Mouse (Mus musculus) heart, adult 2 months (tissue): ENCODE results near the gene Lyrm2. TPM values are rescaled to one million over a fixed set of nuclear protein-coding genes. Genes with fewer than 3 reads are reported as not detected.

Source experiments
- DNase-seq, 2 experiments: peaks; one replicate each; pipeline ENCODE4 v3.0.0; 2021
- H3K27ac ChIP-seq: fragments of 200-600 bp; 2 replicates; pipeline ENCODE4 v1.8.1; 2022
- H3K27me3 ChIP-seq: fragments of 200-500 bp; 2 replicates; pipeline ENCODE4 v1.6.1; 2012; ENCODE audit warnings: mild to moderate bottlenecking, low read length, inconsistent platforms, mixed read lengths; ENCODE audit not compliant: control insufficient read depth, insufficient read depth
- H3K36me3 ChIP-seq: fragments of 200-500 bp; 2 replicates; pipeline ENCODE4 v1.6.1; 2012; ENCODE audit warnings: low read length, inconsistent platforms; ENCODE audit not compliant: control insufficient read depth, insufficient read depth
- H3K4me1 ChIP-seq: fragments of 200-500 bp; 2 replicates; pipeline ENCODE4 v1.6.1; 2011; ENCODE audit warnings: low read length; ENCODE audit not compliant: control insufficient read depth, insufficient read depth
- H3K4me3 ChIP-seq: fragments of 200-600 bp; 2 replicates; pipeline ENCODE4 v1.8.1; 2022
- H3K79me2 ChIP-seq: fragments of 200-500 bp; replicated peaks from 2 replicates; pipeline ENCODE4 v1.6.1; 2012; ENCODE audit warnings: mild to moderate bottlenecking, inconsistent platforms, low read length, moderate library complexity, mixed read lengths; ENCODE audit not compliant: control insufficient read depth, insufficient read depth
- H3K9ac ChIP-seq: fragments of 200-500 bp; 2 replicates; pipeline ENCODE4 v1.6.1; 2012; ENCODE audit warnings: low read depth, mild to moderate bottlenecking, control low read depth, inconsistent platforms, low read length, mixed read lengths
- CTCF ChIP-seq: fragments of 200-600 bp; IDR thresholded peaks from 2 replicates; pipeline ENCODE4 v1.8.1; 2022; ENCODE audit warnings: antibody characterized with exemption, mild to moderate bottlenecking, moderate library complexity
- EP300 ChIP-seq: fragments of 200-500 bp; IDR thresholded peaks from 2 replicates; pipeline ENCODE4 v1.6.1; 2011; ENCODE audit warnings: low read depth, low read length, control low read depth; ENCODE audit not compliant: insufficient read depth
- POLR2A ChIP-seq: fragments of 200-500 bp; IDR thresholded peaks from 2 replicates; pipeline ENCODE4 v1.6.1; 2011; ENCODE audit warnings: mild to moderate bottlenecking, low read depth, low read length, control low read depth; ENCODE audit not compliant: insufficient read depth
- WGBS: fragments of 180-500 bp; shearing (Covaris S2); methylation state at CpG from one replicate; pipeline ENCODE4 v1.1.7; 2018; 5-methylcytosine and 5-hydroxymethylcytosine counted together
- intact Hi-C: fragments of 180-260 bp; cut with DNase I; formaldehyde crosslinking; loops from one replicate; pipeline ENCODE4 v1.15.1; 2025
- long read RNA-seq: library from polyadenylated mRNA; stranded (forward); transcript quantifications from one replicate; pipeline ENCODE4 v2.0.0, GENCODE M21; 2021
- polyA plus RNA-seq: library from polyadenylated mRNA; depleted of rRNA; stranded (reverse); fragments of >200 nt; gene quantifications from 2 replicates; pipeline ENCODE4 v1.2.3, GENCODE M21; 2012; rRNA removed
- total RNA-seq, 2 experiments: library from RNA; stranded (reverse); gene quantifications; 2 replicates each; pipeline ENCODE4 v1.2.3; 2021

Gene Lyrm2
- 10 to 100 TPM; 34.4 TPM for total RNA-seq
- polyA plus RNA-seq, result 16.1 and 22.2 TPM in 2 replicates
- long read RNA-seq, transcript Lyrm2-201 (3 exons, 465 nt), result major isoform, 17 of 20 reads
- long read RNA-seq, partial matches to known transcripts, result 0 of 20 reads
- long read RNA-seq, other reads (novel, unspliced or antisense), result 2 of 20 reads

DNA sequence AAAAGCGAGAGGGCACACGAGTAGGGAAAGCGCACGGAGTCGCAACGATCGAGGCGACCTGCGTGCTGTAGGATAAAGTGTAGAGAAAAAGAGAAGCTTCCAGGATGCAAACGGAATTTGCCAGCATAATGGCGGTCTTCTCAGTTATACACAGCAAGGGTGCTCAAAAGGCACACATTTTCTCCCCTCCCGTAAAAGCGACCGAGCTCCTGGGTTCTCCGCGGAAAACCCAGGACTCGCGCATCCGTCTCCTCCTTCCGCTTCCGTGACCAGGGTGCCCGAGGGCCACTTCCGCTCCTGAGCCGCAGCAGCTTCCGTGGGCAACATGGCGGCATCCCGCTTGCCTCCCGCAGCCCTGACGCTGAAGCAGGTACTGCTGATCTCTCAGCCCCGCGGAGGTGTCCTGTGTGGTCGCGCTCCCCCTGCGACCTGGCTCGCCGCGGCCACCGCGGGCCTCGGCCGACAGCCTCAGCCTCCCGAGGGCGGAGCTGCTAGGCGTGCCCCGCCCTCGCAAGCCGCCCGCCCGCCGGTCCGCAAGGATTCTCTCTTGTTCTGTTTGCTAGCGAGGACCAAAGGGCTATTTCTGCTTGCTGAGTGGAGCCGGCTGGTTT is at the start of gene Lyrm2:
Lyrm2 (plus strand) TSS at position 288 of the 611 bp plus-strand sequence.
- no peaks in the 10 kb centered on the region for H3K79me2 ChIP-seq

DNA sequence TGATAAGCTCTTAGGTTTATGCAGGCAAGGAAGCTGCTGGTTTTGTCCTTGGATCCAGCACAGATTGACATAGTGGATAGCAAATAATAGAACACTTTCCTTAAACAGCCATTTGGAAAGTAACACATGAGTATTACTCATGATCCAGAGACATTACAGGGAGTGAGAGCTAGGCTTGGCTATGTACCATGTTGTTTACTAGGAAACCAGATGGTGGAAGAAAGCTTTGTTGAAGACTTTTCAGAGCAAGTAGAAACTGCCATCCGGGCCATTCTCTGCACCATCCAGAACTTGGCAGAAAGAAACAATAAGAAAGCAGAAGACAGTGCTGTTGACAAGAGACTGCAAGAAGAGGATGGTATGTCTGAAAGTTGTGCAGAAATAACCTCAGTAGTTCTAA is 49.3 kb upstream of the Lyrm2 start:
- intact Hi-C loops, result no loop called here

More for the DNA sequence above, at the start of gene Lyrm2:
- Histone ChIP-seq H3K36me3 (no peaks in the 10 kb centered on the region), H3K4me1 (no peaks in the 10 kb centered on the region), H3K27me3 (no peaks in the 10 kb centered on the region), H3K27ac (peak within 1 kb of the TSS; percentile 92), H3K4me3 (peak within 1 kb of the TSS; percentile 98), H3K9ac (peak within 1 kb of the TSS; percentile 99)
- no peak for TF ChIP-seq CTCF
- TF ChIP-seq EP300, result 0 out of 2 replicates have a peak, but pooled peaks have one; percentile 26
- peak; percentile 85 for TF ChIP-seq POLR2A
- WGBS, result under 1% methylated on average over 53 of the region's 53 CpGs
- peak; percentile 89 for DNase-seq
- intact Hi-C loops, result loop anchor here (5.0 to 10.0 kb wide), 2 partner anchors 155 to 232 kb away; partner anchors contain the start of genes Ankrd6 and Ube2j1

DNA sequence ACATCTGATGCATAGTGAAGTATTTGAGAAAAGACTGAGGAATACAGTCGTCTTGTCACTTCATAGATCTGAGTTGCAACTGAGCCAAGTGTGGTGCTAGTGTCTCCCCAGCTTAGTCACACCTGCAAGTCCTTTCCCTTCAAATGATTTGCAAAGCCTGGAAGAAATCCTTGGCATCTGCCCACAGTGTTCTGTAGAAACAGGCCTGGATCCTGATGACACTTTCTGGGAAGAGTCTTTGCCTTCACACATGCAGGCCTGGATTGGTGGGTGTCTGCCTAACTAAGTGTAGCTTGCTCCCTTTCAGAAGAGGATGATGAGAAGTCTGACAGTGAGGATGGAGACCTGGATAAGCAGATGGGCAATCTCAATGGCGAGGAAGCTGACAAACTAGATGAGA is 42.6 kb upstream of the Lyrm2 start:
- no peak for TF ChIP-seq POLR2A
- no peak for TF ChIP-seq EP300
- no peak for TF ChIP-seq CTCF
- WGBS, result 83% methylated on average over 2 of the region's 2 CpGs
- intact Hi-C loops, result no loop called here
- Histone ChIP-seq H3K27ac (no peak overlapping the region), H3K4me1 (no peaks in the 10 kb centered on the region), H3K36me3 (no peaks in the 10 kb centered on the region; the same call in 1 of the 2 replicates), H3K9ac (no peak overlapping the region), H3K4me3 (no peak overlapping the region), H3K27me3 (no peaks in the 10 kb centered on the region), H3K79me2 (no peaks in the 10 kb centered on the region)
- no peak for DNase-seq

More for the DNA sequence above, 49.3 kb upstream of the Lyrm2 start:
- H3K9ac ChIP-seq, result no peak overlapping the region
- H3K79me2 ChIP-seq, result no peaks in the 10 kb centered on the region
- DNase-seq, result no peak
- TF ChIP-seq POLR2A, result no peak
- TF ChIP-seq EP300, result no peak
- TF ChIP-seq CTCF, result no peak
- WGBS, result 82% methylated on average over 1 of the region's 1 CpGs
- H3K27me3 ChIP-seq, result no peaks in the 10 kb centered on the region
- H3K4me3 ChIP-seq, result no peak overlapping the region
- H3K36me3 ChIP-seq, result no peaks in the 10 kb centered on the region; the same call in 1 of the 2 replicates
- no peak overlapping the region for H3K27ac ChIP-seq
- H3K4me1 ChIP-seq, result no peaks in the 10 kb centered on the region

DNA sequence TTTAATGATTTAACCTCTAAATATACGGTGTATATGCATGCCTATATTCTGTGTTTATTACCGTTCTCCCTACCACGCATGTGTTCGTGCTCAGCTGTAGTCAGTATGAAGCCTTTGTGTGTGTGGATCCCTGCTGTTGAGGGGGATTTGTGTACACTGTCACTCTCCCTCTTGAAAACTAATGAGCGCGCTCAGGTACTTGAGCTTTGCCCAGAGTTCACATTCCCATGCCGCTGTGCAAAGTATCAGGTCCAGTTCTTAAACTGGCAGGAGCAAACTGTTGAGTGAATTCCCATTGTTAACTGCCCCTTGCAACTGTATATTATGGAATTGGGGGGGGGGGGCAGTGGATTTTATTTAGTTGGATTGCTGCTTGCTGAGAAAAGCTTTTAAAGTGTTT is 32.6 kb upstream of the Lyrm2 start:
- Histone ChIP-seq H3K36me3 (no peaks in the 10 kb centered on the region), H3K4me3 (no peak overlapping the region), H3K27me3 (no peaks in the 10 kb centered on the region), H3K4me1 (no peaks in the 10 kb centered on the region), H3K9ac (no peak overlapping the region), H3K27ac (no peak overlapping the region), H3K79me2 (no peaks in the 10 kb centered on the region)
- no peak for TF ChIP-seq POLR2A
- TF ChIP-seq EP300, result no peak
- TF ChIP-seq CTCF, result no peak
- no peak for DNase-seq
- intact Hi-C loops, result loop anchor here (5.0 kb wide), 1 partner anchor 185 kb away; the partner anchor contains the start of gene Ankrd6
- WGBS, result 96% methylated on average over 7 of the region's 7 CpGs

DNA sequence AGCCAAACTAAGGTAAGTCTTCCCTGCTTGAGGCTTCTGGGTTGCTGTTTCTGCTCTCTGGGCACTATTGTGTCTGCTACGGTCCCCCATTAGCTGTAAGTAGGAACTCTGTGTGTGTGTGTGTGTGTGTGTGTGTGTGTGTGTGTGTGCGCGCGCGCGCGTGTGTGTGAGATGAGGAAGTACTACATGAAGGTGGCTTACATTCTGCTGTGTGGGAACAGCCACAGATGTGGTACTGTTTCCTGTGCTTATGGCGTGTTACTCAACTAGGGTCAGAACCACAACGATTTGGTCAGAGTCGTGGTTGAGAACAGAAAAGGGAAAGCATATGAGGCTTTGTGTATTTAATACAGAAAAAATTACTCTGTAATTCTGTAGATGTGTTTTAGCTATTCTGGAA is 32.0 kb upstream of the Lyrm2 start:
- intact Hi-C loops, result loop anchor here (5.0 kb wide), 1 partner anchor 184 kb away; the partner anchor contains the start of gene Ankrd6
- Histone ChIP-seq H3K4me1 (no peaks in the 10 kb centered on the region), H3K27ac (no peak overlapping the region), H3K9ac (no peak overlapping the region), H3K4me3 (no peak overlapping the region), H3K27me3 (no peaks in the 10 kb centered on the region), H3K36me3 (no peaks in the 10 kb centered on the region), H3K79me2 (no peaks in the 10 kb centered on the region)
- TF ChIP-seq CTCF (no peak), EP300 (no peak), POLR2A (no peak)
- WGBS, result 89% methylated on average over 10 of the region's 10 CpGs
- DNase-seq, result peak in 1 of 2 experiments; percentile 11

DNA sequence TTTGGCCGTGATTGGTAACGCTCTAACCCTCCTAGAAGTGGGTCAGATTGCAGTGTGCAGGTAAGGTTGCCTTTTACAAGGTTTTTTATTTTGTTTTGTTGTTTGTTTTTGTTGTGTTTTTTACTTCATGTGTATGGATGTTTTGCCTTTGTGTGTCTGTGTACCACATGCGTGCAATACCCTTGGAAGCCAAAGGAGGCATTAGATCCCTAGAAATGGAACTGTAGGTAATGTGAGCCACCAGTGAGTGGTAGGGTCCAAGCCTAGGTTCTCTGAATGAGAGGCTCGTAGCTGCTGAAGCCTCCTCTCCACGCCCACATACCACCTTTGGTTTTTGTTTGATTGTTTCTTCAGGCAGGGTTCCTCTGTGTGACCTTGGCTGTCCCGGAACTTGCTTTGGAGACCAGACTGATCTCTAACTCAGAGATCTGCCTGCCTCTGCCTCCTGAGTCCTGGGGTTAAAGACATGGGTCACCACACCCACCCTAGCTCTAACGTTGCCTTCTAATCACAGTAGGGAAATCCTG is 29.7 kb upstream of the Lyrm2 start:
- no peaks in the 10 kb centered on the region for H3K36me3 ChIP-seq
- intact Hi-C loops, result no loop called here
- no peak for DNase-seq

More for the DNA sequence above, 29.7 kb upstream of the Lyrm2 start:
- no peaks in the 10 kb centered on the region for H3K27me3 ChIP-seq
- 89% methylated on average over 7 of the region's 7 CpGs for WGBS
- H3K9ac ChIP-seq, result no peak overlapping the region
- no peak overlapping the region for H3K4me3 ChIP-seq
- H3K27ac ChIP-seq, result no peak overlapping the region
- H3K4me1 ChIP-seq, result no peaks in the 10 kb centered on the region
- H3K79me2 ChIP-seq, result no peaks in the 10 kb centered on the region
- TF ChIP-seq EP300 (no peak), POLR2A (no peak), CTCF (peak; percentile 29)
